ENCODE assay signal across 20 mouse cellular contexts in the genomic region with DNA sequence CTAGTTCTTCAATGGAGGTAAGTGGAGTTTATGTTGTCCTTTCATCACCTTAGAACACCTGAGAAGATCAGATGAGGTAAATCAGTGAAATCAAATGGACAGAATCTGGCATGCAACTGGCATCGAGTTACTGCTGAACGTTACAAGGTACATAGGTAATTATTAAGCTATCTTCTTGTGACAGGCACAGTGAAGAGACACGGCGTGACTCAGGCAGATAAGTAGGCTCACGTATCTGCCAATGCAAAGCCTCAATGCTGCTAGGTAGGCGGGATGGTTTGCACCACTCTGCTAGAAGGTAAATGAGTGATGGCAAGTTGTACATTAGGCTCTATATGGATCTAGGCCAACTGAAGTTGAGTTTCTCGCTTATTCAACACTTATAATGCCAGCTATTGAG. TPM values are rescaled to one million over a fixed set of nuclear protein-coding genes. Genes with fewer than 3 reads are reported as not detected.
DNase-seq lines count a peak whose midpoint lies in the region; ATAC-seq lines count a peak whose summit lies in the region.
"Had no signal": no experiment of that assay in that cellular context is flagged by ENCODE, and none has a peak within 500 bp of the region (broad histone marks: within the 10 kb centered on the region; RNA-seq: fewer than 3 reads in every experiment).

No protein-coding gene starts in this region.

- no peak overlapping the region for H3K9ac ChIP-seq in liver, embryonic 15.5 days
- H3K9ac ChIP-seq: embryonic facial prominence, embryonic 12.5 days; forebrain, embryonic 12.5 days had no signal

- peak overlapping the region; percentile 39 for H3K4me2 ChIP-seq in liver, embryonic 15.5 days
- H3K4me2 ChIP-seq: embryonic facial prominence, embryonic 12.5 days; forebrain, embryonic 12.5 days; heart, embryonic 11.5 days had no signal

- WGBS in liver, embryonic 15.5 days (ENCODE audit: insufficient replicate concordance): 27% methylated on average over 7 of the region's 7 CpGs

- peaks cover 59% of the 10 kb centered on the region for H3K4me1 ChIP-seq in liver, embryonic 15.5 days (replicated peaks)
- H3K4me1 ChIP-seq: embryonic facial prominence, embryonic 12.5 days; forebrain, embryonic 12.5 days had no signal

- peak overlapping the region; percentile 83 for H3K27ac ChIP-seq in liver, embryonic 15.5 days (replicated peaks)
- H3K27ac ChIP-seq: embryonic facial prominence, embryonic 12.5 days; forebrain, embryonic 12.5 days; gastrocnemius, adult 2 months; hindbrain, postnatal 0 days had no signal

- H3K36me3 ChIP-seq in liver, embryonic 15.5 days (replicated peaks): no peaks in the 10 kb centered on the region
- H3K36me3 ChIP-seq: embryonic facial prominence, embryonic 12.5 days; forebrain, embryonic 12.5 days had no signal

- H3K27me3 ChIP-seq in liver, embryonic 15.5 days: no peaks in the 10 kb centered on the region
- H3K27me3 ChIP-seq: CH12.LX; embryonic facial prominence, embryonic 12.5 days; forebrain, embryonic 12.5 days; Patski had no signal

- peak; percentile 88 for ATAC-seq in liver, embryonic 15.5 days (ENCODE audit: insufficient read depth)
- ATAC-seq: hindbrain, postnatal 0 days; Patski had no signal

- H3K4me3 ChIP-seq in liver, embryonic 15.5 days (replicated peaks): no peak overlapping the region
- H3K4me3 ChIP-seq: embryonic facial prominence, embryonic 12.5 days; forebrain, embryonic 12.5 days; gastrocnemius, adult 2 months had no signal

- peak; percentile 52 for DNase-seq in heart, adult 11 months
- no peak for DNase-seq in heart, adult 8-10 months (ENCODE audit: low spot score)
- DNase-seq in kidney, postnatal 10 days: peak; percentile 60
- DNase-seq in gastrocnemius, postnatal 25 days: no peak
- DNase-seq in adrenal gland, postnatal 10 days: no peak
- no peak for DNase-seq in ovary, postnatal 14 days (ENCODE audit: low spot score)
- no peak for DNase-seq in cerebellum, postnatal 14 days
- DNase-seq: cerebellum, postnatal 25 days; gastrocnemius, adult 2 months; heart, postnatal 36 days; midbrain, embryonic 14.5 days had no signal

- no peaks in the 10 kb centered on the region for H3K9me3 ChIP-seq in liver, embryonic 15.5 days (replicated peaks)
- H3K9me3 ChIP-seq: embryonic facial prominence, embryonic 12.5 days; forebrain, embryonic 12.5 days had no signal

RNA-seq across cellular contexts. Expression of a gene that starts 15.2 kb away (rescaled TPM):
- 100 to 1,000 TPM in 2 of 4 experiments, 10 to 100 TPM in 2; 63.1 to 209 (median 139) TPM for total RNA-seq in heart, adult 8-10 months (2022)
- polyA plus RNA-seq in liver, embryonic 15.5 days (2015; fragmentation: Nextera tagmentation; extraction: Ambion mirVana): 283 and 287 TPM in 2 replicates
- total RNA-seq in gastrocnemius, postnatal 25 days (2021): 10 to 100 TPM; 72.3 to 75.0 TPM
- total RNA-seq in adrenal gland, postnatal 10 days (2021): 100 to 1,000 TPM; 303 to 435 TPM

RNA-seq across cellular contexts. Expression of a gene that starts 38.4 kb away (rescaled TPM):
- total RNA-seq in heart, adult 8-10 months (2022): not detected
- 12.9 and 21.9 TPM in 2 replicates for polyA plus RNA-seq in liver, embryonic 15.5 days (2015; fragmentation: Nextera tagmentation; extraction: Ambion mirVana)
- not detected for total RNA-seq in gastrocnemius, postnatal 25 days (2021)
- 10 to 100 TPM; 24.7 to 77.6 TPM for total RNA-seq in adrenal gland, postnatal 10 days (2021)
- total RNA-seq: adrenal gland, adult 18-20 months; gastrocnemius, adult 2 months; heart, postnatal 36 days; hindbrain, postnatal 0 days had no signal
- polyA plus RNA-seq: spleen, adult 2 months had no signal

Comparison
In these comparisons a context has a peak if more than half of its experiments do, and no peak if none do; other contexts are left out.
1. DNase-seq: peak in heart, adult 11 months (single experiment) and kidney, postnatal 10 days (single experiment); none in heart, adult 8-10 months (single experiment), gastrocnemius, postnatal 25 days (single experiment), adrenal gland, postnatal 10 days (single experiment), ovary, postnatal 14 days (single experiment) and cerebellum, postnatal 14 days (0 of 2).
2. RNA of a gene that starts 38.4 kb away (total RNA-seq): 24.7 to 77.6 TPM in adrenal gland, postnatal 10 days; not detected in heart, adult 8-10 months and not detected in gastrocnemius, postnatal 25 days; every median in the first group is over 10 times any median in the second.